ENCODE assay signal across 9 mouse cellular contexts in the genomic region with DNA sequence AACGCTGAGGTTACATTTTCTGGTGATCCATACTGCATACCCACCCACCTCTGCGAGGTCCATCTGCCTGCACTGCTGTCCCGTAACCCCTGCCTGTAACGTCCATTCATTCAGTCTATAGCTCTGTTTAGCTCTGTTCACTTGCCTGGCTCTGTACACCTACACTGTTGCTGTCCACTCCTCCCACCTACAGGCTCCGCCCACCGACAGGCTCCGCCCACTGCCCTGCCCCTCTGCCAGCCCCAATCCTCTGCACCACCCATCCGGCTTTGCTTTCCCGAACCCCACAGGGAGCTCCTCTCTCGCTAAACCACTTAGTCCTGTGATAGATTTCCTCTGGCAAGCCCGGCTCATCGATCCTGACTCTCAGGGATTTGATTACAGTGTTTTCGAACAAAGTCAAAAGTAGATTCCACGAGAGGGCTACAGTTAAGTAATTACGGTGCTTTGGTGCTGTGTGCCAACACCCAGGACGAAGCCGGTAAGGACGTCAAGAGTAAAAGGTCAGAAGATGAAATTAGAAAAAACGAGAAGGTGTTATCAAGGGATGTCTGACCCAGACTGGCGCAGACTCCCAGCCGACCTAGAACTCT.
A peak's percentile ranks its signal among the peaks of the same experiment; 100 is the strongest.
DNase-seq lines count a peak whose midpoint lies in the region; ATAC-seq and TF ChIP-seq lines count a peak whose summit lies in the region.
"Had no signal": no experiment of that assay in that cellular context is flagged by ENCODE, and none has a peak within 500 bp of the region (broad histone marks: within the 10 kb centered on the region; RNA-seq: fewer than 3 reads in every experiment).

No protein-coding gene starts in this region.

- TF ChIP-seq CTCF in kidney, adult 2 months (conservative IDR thresholded peaks at IDR 0.05; ENCODE audit: insufficient read depth, insufficient read length, low read depth, low read length) = no peak
- TF ChIP-seq CTCF in liver, postnatal 0 days (IDR thresholded peaks at IDR 0.05; ENCODE audit: low read depth) = no peak

- no peak overlapping the region for H3K9ac ChIP-seq in intestine, embryonic 14.5 days (ENCODE audit: low read length)
- H3K9ac ChIP-seq in liver, postnatal 0 days (replicated peaks) = 0 out of 2 replicates have a peak overlapping the region, but pooled peaks have one; percentile 1

- no peak for TF ChIP-seq POLR2A in kidney, adult 2 months (IDR thresholded peaks at IDR 0.05; ENCODE audit: low read depth, low read length)

- no peak overlapping the region for H3K27ac ChIP-seq in kidney, adult 2 months (ENCODE audit: insufficient read depth, low read depth, low read length)
- no peak overlapping the region for H3K27ac ChIP-seq in intestine, embryonic 14.5 days (ENCODE audit: low read depth)
- H3K27ac ChIP-seq in liver, postnatal 0 days (ENCODE audit: low read depth) = no peak overlapping the region

- no peaks in the 10 kb centered on the region for H3K4me1 ChIP-seq in kidney, adult 2 months (ENCODE audit: control insufficient read depth, insufficient read depth, low read length)
- H3K4me1 ChIP-seq in intestine, embryonic 14.5 days (replicated peaks; ENCODE audit: control insufficient read depth, insufficient read depth, low read length) = peaks cover 7% of the 10 kb centered on the region; the same call in 1 of the 2 replicates
- H3K4me1 ChIP-seq in liver, postnatal 0 days (ENCODE audit: insufficient read depth) = no peaks in the 10 kb centered on the region

- no peak overlapping the region for H3K4me2 ChIP-seq in intestine, embryonic 14.5 days (ENCODE audit: low read length)
- H3K4me2 ChIP-seq in liver, postnatal 0 days (ENCODE audit: low read depth, low read length) = no peak overlapping the region; the same call in 1 of the 2 replicates

- H3K4me3 ChIP-seq in kidney, adult 2 months (ENCODE audit: insufficient read depth, low read depth, low read length) = no peak overlapping the region
- H3K4me3 ChIP-seq in intestine, embryonic 14.5 days (ENCODE audit: low read depth, low read length) = no peak overlapping the region
- H3K4me3 ChIP-seq in liver, postnatal 0 days (ENCODE audit: low read depth, low read length) = no peak overlapping the region

- peak; percentile 5 for DNase-seq in kidney, adult 2 months
- no peak for DNase-seq in kidney, adult 11 months
- peak; percentile 43 for DNase-seq in embryo, embryonic 10.5 days (ENCODE audit: low spot score)
- no peak for DNase-seq in intestine, embryonic 14.5 days (ENCODE audit: low spot score)
- DNase-seq in liver, postnatal 0 days = peak; percentile 72
- DNase-seq in layer of hippocampus, postnatal 14 days (ENCODE audit: low spot score in 2 of 2) = no peak
- DNase-seq in frontal cortex, postnatal 25 days (ENCODE audit: low spot score in 2 of 2) = no peak
- no peak for DNase-seq in cerebellum, adult 9-11 months

- no peak for TF ChIP-seq EP300 in liver, postnatal 0 days (IDR thresholded peaks at IDR 0.05; ENCODE audit: low read depth)

- no peaks in the 10 kb centered on the region for H3K27me3 ChIP-seq in kidney, adult 2 months (replicated peaks; ENCODE audit: control insufficient read depth, insufficient read depth, low read length)
- H3K27me3 ChIP-seq in intestine, embryonic 14.5 days (replicated peaks; ENCODE audit: control insufficient read depth, insufficient read depth, low read length) = no peaks in the 10 kb centered on the region
- no peaks in the 10 kb centered on the region for H3K27me3 ChIP-seq in liver, postnatal 0 days (ENCODE audit: insufficient read depth, low read length)

- peak; percentile 84 for ATAC-seq in intestine, embryonic 14.5 days (replicated peaks; ENCODE audit: low FRiP score, low TSS enrichment, low read depth)
- ATAC-seq in liver, postnatal 0 days = peak; percentile 87
- ATAC-seq: activated CD4-positive, CD25-positive, alpha-beta regulatory T cell, adult 4 months had no signal

- no peaks in the 10 kb centered on the region for H3K9me3 ChIP-seq in intestine, embryonic 14.5 days (ENCODE audit: control insufficient read depth, low read length)
- no peaks in the 10 kb centered on the region for H3K9me3 ChIP-seq in liver, postnatal 0 days (ENCODE audit: low read length)

- 37% methylated on average over 21 of the region's 21 CpGs for WGBS in kidney, adult 2 months
- 33% methylated on average over 21 of the region's 21 CpGs for WGBS in intestine, embryonic 14.5 days
- WGBS in liver, postnatal 0 days (ENCODE audit: insufficient replicate concordance) = 35% methylated on average over 21 of the region's 21 CpGs

- H3K36me3 ChIP-seq in kidney, adult 2 months (ENCODE audit: control insufficient read depth, insufficient read depth, low read length) = no peaks in the 10 kb centered on the region
- H3K36me3 ChIP-seq in intestine, embryonic 14.5 days (ENCODE audit: control insufficient read depth, insufficient read depth, low read length) = no peaks in the 10 kb centered on the region
- H3K36me3 ChIP-seq in liver, postnatal 0 days (replicated peaks; ENCODE audit: insufficient read depth, low read length) = no peaks in the 10 kb centered on the region

Comparison
In these comparisons a context has a peak if more than half of its experiments do, and no peak if none do; other contexts are left out.
1. DNase-seq: peak in kidney, adult 2 months (single experiment), embryo, embryonic 10.5 days (single experiment) and liver, postnatal 0 days (single experiment); none in kidney, adult 11 months (single experiment), intestine, embryonic 14.5 days (single experiment), layer of hippocampus, postnatal 14 days (0 of 2), frontal cortex, postnatal 25 days (0 of 2) and cerebellum, adult 9-11 months (single experiment).